Comparison of ENCODE assay signal across 20 mouse cellular contexts in genomic region chr3:72455326-72455725, GRCm38 (mm10).
DNase-seq lines count a peak whose midpoint lies in the region; ATAC-seq and TF ChIP-seq lines count a peak whose summit lies in the region.
"Had no signal": no experiment of that assay in that cellular context is flagged by ENCODE, and none has a peak within 500 bp of the region (broad histone marks: within the 10 kb centered on the region; RNA-seq: fewer than 3 reads in every experiment).

No protein-coding gene starts in this region.

- TF ChIP-seq POLR2A in limb, embryonic 14.5 days (IDR thresholded peaks at IDR 0.05; ENCODE audit: borderline replicate concordance, extremely low read depth, insufficient read depth, insufficient read length), result no peak

- no peaks in the 10 kb centered on the region for H3K27me3 ChIP-seq in limb, embryonic 14.5 days (ENCODE audit: control insufficient read depth, insufficient read depth, low read length)
- no peaks in the 10 kb centered on the region for H3K27me3 ChIP-seq in limb, embryonic 10.5 days (ENCODE audit: low read depth, poor library complexity, severe bottlenecking)
- H3K27me3 ChIP-seq in heart, embryonic 12.5 days (replicated peaks), result no peaks in the 10 kb centered on the region
- H3K27me3 ChIP-seq: forebrain, embryonic 15.5 days; liver, embryonic 12.5 days; midbrain, embryonic 13.5 days had no signal

- no peaks in the 10 kb centered on the region for H3K9me3 ChIP-seq in limb, embryonic 14.5 days (ENCODE audit: control insufficient read depth, low read length)
- H3K9me3 ChIP-seq in limb, embryonic 10.5 days (replicated peaks), result no peaks in the 10 kb centered on the region
- no peaks in the 10 kb centered on the region for H3K9me3 ChIP-seq in heart, embryonic 12.5 days (replicated peaks)
- H3K9me3 ChIP-seq: embryonic facial prominence, embryonic 10.5 days; forebrain, embryonic 15.5 days; liver, embryonic 12.5 days; midbrain, embryonic 13.5 days had no signal

- 8% methylated on average over 1 of the region's 1 CpGs for WGBS in limb, embryonic 14.5 days
- 71% methylated on average over 1 of the region's 1 CpGs for WGBS in limb, embryonic 10.5 days
- 47% methylated on average over 1 of the region's 1 CpGs for WGBS in heart, embryonic 12.5 days

- no peak overlapping the region for H3K9ac ChIP-seq in limb, embryonic 14.5 days (ENCODE audit: low read depth, low read length, severe bottlenecking)
- no peak overlapping the region for H3K9ac ChIP-seq in heart, embryonic 12.5 days
- H3K9ac ChIP-seq: forebrain, embryonic 15.5 days; liver, embryonic 12.5 days; lung, embryonic 14.5 days; midbrain, embryonic 13.5 days had no signal

- no peak overlapping the region for H3K27ac ChIP-seq in limb, embryonic 14.5 days (replicated peaks; ENCODE audit: low read depth, low read length)
- H3K27ac ChIP-seq in limb, embryonic 10.5 days, result no peak overlapping the region
- H3K27ac ChIP-seq in heart, embryonic 12.5 days (ENCODE audit: poor library complexity, severe bottlenecking), result no peak overlapping the region
- H3K27ac ChIP-seq: embryonic facial prominence, embryonic 10.5 days; forebrain, embryonic 15.5 days; liver, embryonic 12.5 days; midbrain, embryonic 13.5 days had no signal

- ATAC-seq in cerebellum, adult (ENCODE audit: insufficient number of reproducible peaks, low FRiP score, low TSS enrichment), result peak; percentile 90
- ATAC-seq in limb, embryonic 14.5 days (ENCODE audit: low FRiP score, low read depth), result peak; percentile 23; the same call in 1 of the 2 replicates
- no peak for ATAC-seq in heart, embryonic 12.5 days (ENCODE audit: insufficient number of reproducible peaks, low FRiP score)
- ATAC-seq: forebrain, embryonic 15.5 days; liver, embryonic 12.5 days; midbrain, embryonic 13.5 days had no signal

- no peak overlapping the region for H3K4me2 ChIP-seq in limb, embryonic 14.5 days (replicated peaks; ENCODE audit: low read depth, low read length, severe bottlenecking)
- no peak overlapping the region for H3K4me2 ChIP-seq in heart, embryonic 12.5 days
- H3K4me2 ChIP-seq: forebrain, embryonic 15.5 days; heart, embryonic 11.5 days; liver, embryonic 12.5 days; lung, embryonic 14.5 days; midbrain, embryonic 13.5 days had no signal

- no peak for DNase-seq in cerebellum, postnatal 4 days (ENCODE audit: low spot score in 2 of 2)
- no peak for DNase-seq in limb, embryonic 14.5 days (ENCODE audit: low spot score)
- DNase-seq in limb, embryonic 10.5 days (ENCODE audit: low spot score), result no peak
- DNase-seq in cerebellum, adult 18-20 months, result peak; percentile 18 to 27
- peak; percentile 0 for DNase-seq in embryo, embryonic 11.5 days (ENCODE audit: low read depth, low spot score)
- DNase-seq in adrenal gland, postnatal 10 days, result no peak
- DNase-seq: adrenal gland, adult 8-10 months; kidney, adult 9 months; kidney, postnatal 4 days; lung, embryonic 14.5 days; lung, postnatal 4 days; right cerebral cortex, postnatal 25 days; thymus, postnatal 25 days had no signal

- H3K4me3 ChIP-seq in limb, embryonic 14.5 days (replicated peaks; ENCODE audit: low read length), result no peak overlapping the region
- no peak overlapping the region for H3K4me3 ChIP-seq in limb, embryonic 10.5 days
- H3K4me3 ChIP-seq in heart, embryonic 12.5 days, result no peak overlapping the region
- H3K4me3 ChIP-seq: embryonic facial prominence, embryonic 10.5 days; forebrain, embryonic 15.5 days; liver, embryonic 12.5 days; midbrain, embryonic 13.5 days had no signal

- H3K4me1 ChIP-seq in limb, embryonic 14.5 days (ENCODE audit: control insufficient read depth, insufficient read depth, low read length), result no peaks in the 10 kb centered on the region
- H3K4me1 ChIP-seq in limb, embryonic 10.5 days, result no peaks in the 10 kb centered on the region
- no peaks in the 10 kb centered on the region for H3K4me1 ChIP-seq in heart, embryonic 12.5 days (replicated peaks)
- H3K4me1 ChIP-seq: embryonic facial prominence, embryonic 10.5 days; forebrain, embryonic 15.5 days; liver, embryonic 12.5 days; midbrain, embryonic 13.5 days had no signal

- no peaks in the 10 kb centered on the region for H3K36me3 ChIP-seq in limb, embryonic 14.5 days (ENCODE audit: control insufficient read depth, insufficient read depth, low read length)
- no peaks in the 10 kb centered on the region for H3K36me3 ChIP-seq in limb, embryonic 10.5 days
- no peaks in the 10 kb centered on the region for H3K36me3 ChIP-seq in heart, embryonic 12.5 days
- H3K36me3 ChIP-seq: embryonic facial prominence, embryonic 10.5 days; forebrain, embryonic 15.5 days; liver, embryonic 12.5 days; midbrain, embryonic 13.5 days had no signal

Comparison
In these comparisons a context has a peak if more than half of its experiments do, and no peak if none do; other contexts are left out.
1. DNase-seq: peak in cerebellum, adult 18-20 months (2 of 2) and embryo, embryonic 11.5 days (single experiment); none in cerebellum, postnatal 4 days (0 of 2), limb, embryonic 14.5 days (single experiment), limb, embryonic 10.5 days (single experiment) and adrenal gland, postnatal 10 days (single experiment).